Comparison of ENCODE assay signal across 8 mouse cellular contexts in genomic region chr12:79488590-79489242, GRCm38 (mm10).
A peak's percentile ranks its signal among the peaks of the same experiment; 100 is the strongest.
DNase-seq lines count a peak whose midpoint lies in the region; ATAC-seq lines count a peak whose summit lies in the region.

No protein-coding gene starts in this region.

- ATAC-seq in forebrain, embryonic 16.5 days: peak; percentile 79; the same call in 1 of the 2 replicates
- no peak for ATAC-seq in erythroid progenitor cell, adult 5-6 weeks (replicated peaks; ENCODE audit: low FRiP score, poor library complexity, severe bottlenecking)

- no peak overlapping the region for H3K4me3 ChIP-seq in forebrain, embryonic 16.5 days (replicated peaks; ENCODE audit: low read length)

- H3K4me2 ChIP-seq in forebrain, embryonic 16.5 days (ENCODE audit: low read length): no peak overlapping the region

- no peaks in the 10 kb centered on the region; the same call in 1 of the 2 replicates for H3K4me1 ChIP-seq in forebrain, embryonic 16.5 days (replicated peaks; ENCODE audit: control insufficient read depth, insufficient read depth, low read length)

- DNase-seq in adrenal gland, adult 2 months: peak; percentile 78
- DNase-seq in adrenal gland, postnatal 4 days (ENCODE audit: low spot score in 2 of 2): no peak
- DNase-seq in 3134 (ENCODE audit: extremely low read depth, insufficient read length, low spot score): peak; percentile 77
- DNase-seq in heart, postnatal 25 days (ENCODE audit: low spot score): peak; percentile 49
- no peak for DNase-seq in spleen, adult 12 weeks (ENCODE audit: low spot score)
- no peak for DNase-seq in urinary bladder, postnatal 10 days (ENCODE audit: low spot score)

- no peaks in the 10 kb centered on the region for H3K9me3 ChIP-seq in forebrain, embryonic 16.5 days (ENCODE audit: control insufficient read depth, low read length)

- peak overlapping the region; percentile 43 for H3K27ac ChIP-seq in forebrain, embryonic 16.5 days (ENCODE audit: low read length)

- intact Hi-C loops in heart, postnatal 25 days (cut with DNase I): no loop called here

- H3K27me3 ChIP-seq in forebrain, embryonic 16.5 days (replicated peaks; ENCODE audit: control insufficient read depth, insufficient read depth, low read length): no peaks in the 10 kb centered on the region

- H3K9ac ChIP-seq in forebrain, embryonic 16.5 days (replicated peaks; ENCODE audit: low read depth, low read length): no peak overlapping the region

- WGBS in forebrain, embryonic 16.5 days: 52% methylated on average over 17 of the region's 17 CpGs

- no peaks in the 10 kb centered on the region for H3K36me3 ChIP-seq in forebrain, embryonic 16.5 days (ENCODE audit: control insufficient read depth, insufficient read depth)

Comparison
In these comparisons a context has a peak if more than half of its experiments do, and no peak if none do; other contexts are left out.
1. DNase-seq: peak in adrenal gland, adult 2 months (single experiment), 3134 (single experiment) and heart, postnatal 25 days (single experiment); none in adrenal gland, postnatal 4 days (0 of 2), spleen, adult 12 weeks (single experiment) and urinary bladder, postnatal 10 days (single experiment).